Mouse (Mus musculus) heart, postnatal 0 days (tissue): ENCODE results near the gene Tmprss11b.

Source experiments
- CTCF ChIP-seq: IDR thresholded peaks from 2 replicates; pipeline ENCODE4 v1.5.1; 2016; ENCODE audit warnings: antibody characterized with exemption, control low read depth, low read depth
- EP300 ChIP-seq: IDR thresholded peaks from 2 replicates; pipeline ENCODE4 v1.6.1; 2016; ENCODE audit warnings: antibody characterized with exemption, low read depth

GRCm38 (mm10) chr5:86704923-86705322 lies 28.8 kb upstream of the Tmprss11b start:
- TF ChIP-seq CTCF (no peak), EP300 (no peak)
